Mouse (Mus musculus): ENCODE data around the gene D430019H16Rik. TPM values are rescaled to one million over a fixed set of nuclear protein-coding genes. Genes with fewer than 3 reads are reported as not detected.

The D430019H16Rik gene
- polyA plus RNA-seq, 1 experiment from 2014 or later = 2.5 TPM

- Histone ChIP-seq H3K36me3 (ENCODE audit: control insufficient read depth, insufficient read depth, low read length) (no peaks in the 10 kb centered on the region), H3K9me3 (ENCODE audit: control insufficient read depth, low read length) (no peaks in the 10 kb centered on the region), H3K27ac (ENCODE audit: low read depth, low read length) (no peak overlapping the region), H3K9ac (ENCODE audit: low read depth, low read length) (no peak overlapping the region), H3K4me3 (ENCODE audit: low read length) (no peak overlapping the region), H3K27me3 (ENCODE audit: control insufficient read depth, insufficient read depth, low read length) (no peaks in the 10 kb centered on the region), H3K4me1 (ENCODE audit: control insufficient read depth, insufficient read depth, low read length) (0 out of 2 replicates have a peak, but pooled peaks cover 4% of the 10 kb centered on the region), H3K4me2 (replicated peaks; ENCODE audit: low read depth, low read length) (no peak overlapping the region)
- WGBS = 50% methylated on average over 12 of the region's 12 CpGs
- ATAC-seq (ENCODE audit: low FRiP score, low TSS enrichment) = peak; percentile 48
These were observed 21.7 kb downstream of the D430019H16Rik start for GRCm38 (mm10) chr12:105475230-105475911.

- no peaks in the 10 kb centered on the region for H3K9me3 ChIP-seq (ENCODE audit: control insufficient read depth, low read length)
- peak; percentile 22; the same call in 1 of the 2 replicates for ATAC-seq (ENCODE audit: low FRiP score, low TSS enrichment)
- H3K4me1 ChIP-seq (ENCODE audit: control insufficient read depth, insufficient read depth, low read length) = 0 out of 2 replicates have a peak, but pooled peaks cover 4% of the 10 kb centered on the region
- no peak overlapping the region for H3K9ac ChIP-seq (ENCODE audit: low read depth, low read length)
- H3K4me2 ChIP-seq (replicated peaks; ENCODE audit: low read depth, low read length) = no peak overlapping the region
- H3K27me3 ChIP-seq (ENCODE audit: control insufficient read depth, insufficient read depth, low read length) = no peaks in the 10 kb centered on the region
- H3K36me3 ChIP-seq (ENCODE audit: control insufficient read depth, insufficient read depth, low read length) = no peaks in the 10 kb centered on the region
- H3K27ac ChIP-seq (ENCODE audit: low read depth, low read length) = no peak overlapping the region
- 42% methylated on average over 9 of the region's 9 CpGs for WGBS
- H3K4me3 ChIP-seq (ENCODE audit: low read length) = no peak overlapping the region
These were observed 22.8 kb downstream of the D430019H16Rik start for GRCm38 (mm10) chr12:105476453-105476852.

GRCm38 (mm10) chr12:105476993-105477392 is 23.3 kb downstream of the D430019H16Rik start:
- H3K9ac ChIP-seq (ENCODE audit: low read depth, low read length) = no peak overlapping the region
- H3K27ac ChIP-seq (ENCODE audit: low read depth, low read length) = no peak overlapping the region
- H3K27me3 ChIP-seq (ENCODE audit: control insufficient read depth, insufficient read depth, low read length) = no peaks in the 10 kb centered on the region
- H3K36me3 ChIP-seq (ENCODE audit: control insufficient read depth, insufficient read depth, low read length) = no peaks in the 10 kb centered on the region
- H3K4me3 ChIP-seq (ENCODE audit: low read length) = no peak overlapping the region
- no peak for ATAC-seq (ENCODE audit: low FRiP score, low TSS enrichment)
- 0 out of 2 replicates have a peak, but pooled peaks cover 4% of the 10 kb centered on the region for H3K4me1 ChIP-seq (ENCODE audit: control insufficient read depth, insufficient read depth, low read length)
- no peak overlapping the region for H3K4me2 ChIP-seq (replicated peaks; ENCODE audit: low read depth, low read length)
- 61% methylated on average over 9 of the region's 9 CpGs for WGBS
- H3K9me3 ChIP-seq (ENCODE audit: control insufficient read depth, low read length) = no peaks in the 10 kb centered on the region

GRCm38 (mm10) chr12:105483503-105483902 is 29.8 kb downstream of the D430019H16Rik start:
- Histone ChIP-seq H3K4me1 (ENCODE audit: control insufficient read depth, insufficient read depth, low read length) (no peaks in the 10 kb centered on the region), H3K36me3 (ENCODE audit: control insufficient read depth, insufficient read depth, low read length) (no peaks in the 10 kb centered on the region), H3K9ac (ENCODE audit: low read depth, low read length) (no peak overlapping the region), H3K9me3 (ENCODE audit: control insufficient read depth, low read length) (no peaks in the 10 kb centered on the region), H3K4me3 (ENCODE audit: low read length) (no peak overlapping the region), H3K27me3 (ENCODE audit: control insufficient read depth, insufficient read depth, low read length) (no peaks in the 10 kb centered on the region), H3K27ac (ENCODE audit: low read depth, low read length) (no peak overlapping the region), H3K4me2 (replicated peaks; ENCODE audit: low read depth, low read length) (no peak overlapping the region)
- WGBS = 53% methylated on average over 3 of the region's 3 CpGs
- ATAC-seq (ENCODE audit: low FRiP score, low TSS enrichment) = 0 out of 2 replicates have a peak, but pooled peaks have one; percentile 43

- H3K4me3 ChIP-seq (ENCODE audit: low read length) = no peak overlapping the region
- WGBS = 87% methylated on average over 3 of the region's 3 CpGs
- no peak overlapping the region for H3K9ac ChIP-seq (ENCODE audit: low read depth, low read length)
- H3K4me2 ChIP-seq (replicated peaks; ENCODE audit: low read depth, low read length) = no peak overlapping the region
- H3K27me3 ChIP-seq (ENCODE audit: control insufficient read depth, insufficient read depth, low read length) = no peaks in the 10 kb centered on the region
- H3K36me3 ChIP-seq (ENCODE audit: control insufficient read depth, insufficient read depth, low read length) = no peaks in the 10 kb centered on the region
- no peak for ATAC-seq (ENCODE audit: low FRiP score, low TSS enrichment)
- no peaks in the 10 kb centered on the region for H3K9me3 ChIP-seq (ENCODE audit: control insufficient read depth, low read length)
- H3K27ac ChIP-seq (ENCODE audit: low read depth, low read length) = no peak overlapping the region
- H3K4me1 ChIP-seq (ENCODE audit: control insufficient read depth, insufficient read depth, low read length) = no peaks in the 10 kb centered on the region
These were observed 36.6 kb downstream of the D430019H16Rik start for GRCm38 (mm10) chr12:105490227-105490626.

- 78% methylated on average over 6 of the region's 6 CpGs for WGBS
- Histone ChIP-seq H3K4me2 (replicated peaks; ENCODE audit: low read depth, low read length) (no peak overlapping the region), H3K4me3 (ENCODE audit: low read length) (no peak overlapping the region), H3K27me3 (ENCODE audit: control insufficient read depth, insufficient read depth, low read length) (no peaks in the 10 kb centered on the region), H3K27ac (ENCODE audit: low read depth, low read length) (no peak overlapping the region), H3K9me3 (ENCODE audit: control insufficient read depth, low read length) (no peaks in the 10 kb centered on the region), H3K4me1 (ENCODE audit: control insufficient read depth, insufficient read depth, low read length) (no peaks in the 10 kb centered on the region), H3K9ac (ENCODE audit: low read depth, low read length) (no peak overlapping the region), H3K36me3 (ENCODE audit: control insufficient read depth, insufficient read depth, low read length) (no peaks in the 10 kb centered on the region)
- ATAC-seq (ENCODE audit: low FRiP score, low TSS enrichment) = no peak
These were observed 37.1 kb downstream of the D430019H16Rik start for GRCm38 (mm10) chr12:105490794-105491193.

- ATAC-seq (ENCODE audit: low FRiP score, low TSS enrichment) = no peak
- Histone ChIP-seq H3K9ac (ENCODE audit: low read depth, low read length) (no peak overlapping the region), H3K4me2 (replicated peaks; ENCODE audit: low read depth, low read length) (no peak overlapping the region), H3K27me3 (ENCODE audit: control insufficient read depth, insufficient read depth, low read length) (no peaks in the 10 kb centered on the region), H3K4me1 (ENCODE audit: control insufficient read depth, insufficient read depth, low read length) (no peaks in the 10 kb centered on the region), H3K36me3 (ENCODE audit: control insufficient read depth, insufficient read depth, low read length) (no peaks in the 10 kb centered on the region), H3K27ac (ENCODE audit: low read depth, low read length) (no peak overlapping the region), H3K9me3 (ENCODE audit: control insufficient read depth, low read length) (no peaks in the 10 kb centered on the region), H3K4me3 (ENCODE audit: low read length) (no peak overlapping the region)
- 83% methylated on average over 5 of the region's 5 CpGs for WGBS
These were observed 41.1 kb downstream of the D430019H16Rik start for GRCm38 (mm10) chr12:105494796-105495195.

GRCm38 (mm10) chr12:105497894-105498293 is 44.2 kb downstream of the D430019H16Rik start:
- ATAC-seq (ENCODE audit: low FRiP score, low TSS enrichment) = peak; percentile 43
- H3K4me3 ChIP-seq (ENCODE audit: low read length) = no peak overlapping the region

GRCm38 (mm10) chr12:105498423-105498822 is 44.8 kb downstream of the D430019H16Rik start:
- no peak overlapping the region for H3K4me3 ChIP-seq (ENCODE audit: low read length)
- H3K27me3 ChIP-seq (ENCODE audit: control insufficient read depth, insufficient read depth, low read length) = no peaks in the 10 kb centered on the region
- peaks cover 9% of the 10 kb centered on the region for H3K4me1 ChIP-seq (ENCODE audit: control insufficient read depth, insufficient read depth, low read length)
- H3K9me3 ChIP-seq (ENCODE audit: control insufficient read depth, low read length) = no peaks in the 10 kb centered on the region
- H3K36me3 ChIP-seq (ENCODE audit: control insufficient read depth, insufficient read depth, low read length) = no peaks in the 10 kb centered on the region
- WGBS = 78% methylated on average over 7 of the region's 7 CpGs
- H3K27ac ChIP-seq (ENCODE audit: low read depth, low read length) = no peak overlapping the region
- no peak overlapping the region for H3K4me2 ChIP-seq (replicated peaks; ENCODE audit: low read depth, low read length)
- no peak overlapping the region for H3K9ac ChIP-seq (ENCODE audit: low read depth, low read length)
- ATAC-seq (ENCODE audit: low FRiP score, low TSS enrichment) = 0 out of 2 replicates have a peak, but pooled peaks have one; percentile 16

More at GRCm38 (mm10) chr12:105497894-105498293, 44.2 kb downstream of the D430019H16Rik start:
- H3K27me3 ChIP-seq (ENCODE audit: control insufficient read depth, insufficient read depth, low read length) = no peaks in the 10 kb centered on the region
- H3K4me1 ChIP-seq (ENCODE audit: control insufficient read depth, insufficient read depth, low read length) = peaks cover 9% of the 10 kb centered on the region
- H3K4me2 ChIP-seq (replicated peaks; ENCODE audit: low read depth, low read length) = no peak overlapping the region
- no peaks in the 10 kb centered on the region for H3K9me3 ChIP-seq (ENCODE audit: control insufficient read depth, low read length)
- WGBS = 18% methylated on average over 6 of the region's 6 CpGs
- no peaks in the 10 kb centered on the region for H3K36me3 ChIP-seq (ENCODE audit: control insufficient read depth, insufficient read depth, low read length)
- H3K9ac ChIP-seq (ENCODE audit: low read depth, low read length) = no peak overlapping the region
- H3K27ac ChIP-seq (ENCODE audit: low read depth, low read length) = no peak overlapping the region

All from kidney, embryonic 14.5 days (tissue).